Mouse (Mus musculus): ENCODE data around the gene Arih2.

Gene Arih2

GRCm38 (mm10) chr9:108589229-108589628 lies 60.0 kb downstream of the Arih2 start:
- in situ Hi-C loops (cut with MboI, MseI): no loop called here

DNA sequence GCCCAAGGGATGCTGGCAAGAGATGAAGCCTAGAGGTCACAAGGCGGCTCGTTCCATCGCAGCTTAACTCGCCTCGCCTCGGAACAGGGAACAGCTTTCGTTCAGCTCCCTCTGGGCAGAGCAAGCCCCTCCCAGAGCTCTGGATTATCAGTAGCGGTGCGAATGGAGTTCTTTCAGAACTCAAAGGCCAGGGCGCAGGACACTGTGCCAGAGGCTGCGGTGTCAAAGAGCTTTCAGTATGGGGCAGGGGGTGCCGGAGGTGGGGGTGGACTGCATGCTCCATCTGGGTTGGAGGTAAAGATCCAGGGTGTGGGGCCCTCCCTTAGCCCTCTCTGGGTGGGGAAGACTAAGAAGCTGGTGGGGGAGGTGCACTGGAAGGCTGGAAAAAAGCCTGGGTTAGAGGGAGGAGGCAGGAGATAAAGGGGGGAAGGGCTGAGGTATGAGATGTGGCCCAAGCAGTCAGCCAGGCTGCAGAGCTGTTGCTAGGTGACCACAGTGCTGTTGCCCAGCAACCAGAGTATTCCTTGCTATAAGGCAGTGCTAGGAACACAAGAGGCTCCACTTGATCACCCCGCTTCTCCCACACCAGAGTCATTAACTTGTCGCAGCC lies 61.5 kb downstream of the Arih2 start:
- in situ Hi-C loops (cut with MboI, MseI): no loop called here

GRCm38 (mm10) chr9:108579344-108579690 lies 69.9 kb downstream of the Arih2 start:
- in situ Hi-C loops (cut with MboI, MseI): loop anchor here (5.0 to 10.0 kb wide), 2 partner anchors 335 to 952 kb away; partner anchors contain the start of gene Tmem89 (in 1 of the 2)

- in situ Hi-C loops (cut with MboI, MseI): loop anchor here (5.0 to 10.0 kb wide), 2 partner anchors 336 to 951 kb away; partner anchors contain the start of gene Tmem89 (in 1 of the 2)
Measured at GRCm38 (mm10) chr9:108578545-108579343, 70.4 kb downstream of the Arih2 start, which contains the start of gene Wdr6. Gene Wdr6, minus strand, starts transcription at chr9:108578739.

GRCm38 (mm10) chr9:108577934-108578544 lies 71.1 kb downstream of the Arih2 start:
- in situ Hi-C loops (cut with MboI, MseI): loop anchor here (5.0 to 10.0 kb wide), 2 partner anchors 337 to 951 kb away; partner anchors contain the start of gene Tmem89 (in 1 of the 2)

GRCm38 (mm10) chr9:108577025-108577424 lies 72.2 kb downstream of the Arih2 start:
- in situ Hi-C loops (cut with MboI, MseI): loop anchor here (5.0 to 10.0 kb wide), 2 partner anchors 338 to 950 kb away; partner anchors contain the start of gene Tmem89 (in 1 of the 2)

DNA sequence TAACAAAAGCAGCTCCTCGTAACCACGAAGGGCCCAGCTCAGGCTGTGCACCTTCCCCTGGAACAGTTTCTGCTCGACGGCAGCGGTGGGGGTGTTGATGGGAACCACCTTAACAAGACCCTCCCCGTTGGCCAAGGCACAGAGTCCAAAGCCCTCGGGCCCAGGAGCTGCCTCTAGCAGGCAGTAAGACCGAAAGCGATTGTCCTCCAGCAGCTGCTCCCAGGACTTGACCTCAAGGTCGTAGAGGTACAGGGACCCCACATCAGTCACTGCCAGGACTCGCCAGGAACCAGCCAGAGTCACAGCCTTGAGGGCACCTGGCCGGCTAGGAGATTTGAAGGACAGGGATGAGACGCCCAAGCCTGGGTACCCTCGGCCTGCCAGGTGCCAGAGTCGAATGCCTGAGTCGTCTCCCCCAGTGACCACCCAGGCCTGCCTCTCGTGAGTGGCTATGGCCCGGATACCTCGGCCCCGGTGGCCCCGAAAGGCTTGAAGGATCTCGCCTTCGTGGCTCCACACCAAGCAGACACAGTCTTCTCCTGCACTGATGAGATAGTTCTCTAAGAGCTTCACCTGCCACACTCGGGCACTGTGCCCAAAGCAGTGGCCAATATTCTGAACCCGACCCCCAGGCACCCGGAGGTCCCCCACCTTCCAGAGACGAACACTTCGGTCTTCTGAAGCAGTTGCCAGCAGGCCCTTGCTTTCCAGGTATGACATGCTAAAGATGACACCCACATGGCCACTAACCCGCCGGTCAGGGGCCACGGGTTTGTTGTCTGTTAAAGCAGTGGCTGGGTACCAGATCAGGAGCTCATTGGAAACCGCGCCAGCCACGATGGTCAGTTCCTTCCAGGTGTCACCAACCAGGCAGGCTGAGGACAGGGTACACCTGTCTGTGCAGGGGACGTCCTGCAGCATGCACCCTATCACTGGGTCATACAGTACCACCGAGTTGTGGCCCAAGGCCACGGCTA lies 73.6 kb downstream of the Arih2 start:
- in situ Hi-C loops (cut with MboI, MseI): loop anchor here (5.0 to 10.0 kb wide), 2 partner anchors 339 to 948 kb away; partner anchors contain the start of gene Tmem89 (in 1 of the 2)

DNA sequence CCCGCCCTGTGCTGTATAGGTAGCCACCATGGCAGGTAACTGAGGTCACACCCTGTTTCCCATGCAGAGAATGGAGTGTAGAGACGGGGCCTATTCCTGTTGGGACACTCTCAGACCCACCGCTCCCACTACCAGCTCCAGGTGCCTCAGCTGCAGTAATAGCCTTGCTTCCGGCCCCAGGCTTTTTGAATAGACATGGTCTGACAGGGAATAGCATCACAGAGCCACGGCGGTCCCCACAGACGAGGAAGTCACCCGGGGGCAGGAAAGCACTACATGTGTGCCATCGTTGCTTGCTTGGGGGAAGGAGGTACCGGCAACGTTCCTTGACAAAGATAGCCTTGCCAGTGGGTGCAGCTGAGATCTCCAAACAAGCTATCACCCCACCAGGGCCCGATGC lies 74.3 kb downstream of the Arih2 start:
- in situ Hi-C loops (cut with MboI, MseI): loop anchor here (5.0 to 10.0 kb wide), 2 partner anchors 340 to 948 kb away; partner anchors contain the start of gene Tmem89 (in 1 of the 2)

- in situ Hi-C loops (cut with MboI, MseI): loop anchor here in 1 of 2 experiments (10.0 kb wide), 1 partner anchor 341 kb away; the partner anchor contains the start of gene Tmem89
Measured at GRCm38 (mm10) chr9:108573774-108574690, 75.2 kb downstream of the Arih2 start.

GRCm38 (mm10) chr9:108572321-108572720 lies 76.9 kb downstream of the Arih2 start:
- in situ Hi-C loops (cut with MboI, MseI): loop anchor here in 1 of 2 experiments (10.0 kb wide), 1 partner anchor 342 kb away; the partner anchor contains the start of gene Tmem89

GRCm38 (mm10) chr9:108571401-108571973 lies 77.7 kb downstream of the Arih2 start:
- in situ Hi-C loops (cut with MboI, MseI): loop anchor here in 1 of 2 experiments (10.0 kb wide), 1 partner anchor 343 kb away; the partner anchor contains the start of gene Tmem89

- in situ Hi-C loops (cut with MboI, MseI): loop anchor here in 1 of 2 experiments (10.0 kb wide), 1 partner anchor 344 kb away; the partner anchor contains the start of gene Tmem89
Measured at GRCm38 (mm10) chr9:108570207-108570896, 78.8 kb downstream of the Arih2 start.

DNA sequence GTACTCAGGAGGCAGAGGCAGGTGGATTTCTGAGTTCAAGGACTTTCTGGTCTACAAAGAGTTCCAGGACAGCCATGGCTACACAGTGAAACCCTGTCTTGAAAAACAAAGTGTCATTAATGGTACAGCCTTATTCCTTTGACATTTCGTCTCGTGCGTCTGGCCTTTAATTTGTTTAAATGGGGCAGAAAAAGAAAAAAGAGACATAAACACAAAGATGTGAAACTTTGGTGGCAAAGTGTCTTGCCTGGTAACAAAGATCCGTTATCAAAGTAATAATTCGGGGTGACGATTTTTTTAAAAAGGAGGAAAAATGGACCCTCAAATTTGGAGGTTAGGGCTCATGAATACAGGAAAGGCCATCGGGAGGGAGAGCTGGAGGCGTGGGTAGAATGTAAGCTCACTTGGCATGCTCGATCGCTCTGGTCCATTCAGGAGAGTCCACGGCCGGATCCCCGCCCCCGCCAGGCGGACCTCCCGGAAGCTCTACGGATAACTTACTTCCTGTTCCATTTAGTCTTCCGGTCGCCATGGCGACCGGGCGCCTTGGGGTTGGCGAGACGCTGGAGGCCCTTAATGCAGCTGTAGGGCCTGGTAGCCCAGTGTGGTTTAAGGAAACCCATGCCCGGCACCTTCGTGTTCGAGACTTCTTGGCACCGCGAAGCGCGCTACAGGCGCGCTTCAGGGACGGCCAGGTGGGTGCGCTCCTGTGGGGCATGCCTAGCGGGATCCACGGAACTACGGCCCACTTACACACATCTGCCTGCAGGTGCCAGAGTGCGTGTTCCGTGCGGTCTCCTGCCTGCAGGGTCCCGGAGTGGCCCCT lies 79.6 kb downstream of the Arih2 start, which contains the start of gene Dalrd3:
Dalrd3 (plus strand) TSS at position 506 of the 826 bp plus-strand sequence.
- in situ Hi-C loops (cut with MboI, MseI): loop anchor here in 1 of 2 experiments (10.0 kb wide), 2 partner anchors 345 to 485 kb away; partner anchors contain the start of genes Tmem89 and Trex1

DNA sequence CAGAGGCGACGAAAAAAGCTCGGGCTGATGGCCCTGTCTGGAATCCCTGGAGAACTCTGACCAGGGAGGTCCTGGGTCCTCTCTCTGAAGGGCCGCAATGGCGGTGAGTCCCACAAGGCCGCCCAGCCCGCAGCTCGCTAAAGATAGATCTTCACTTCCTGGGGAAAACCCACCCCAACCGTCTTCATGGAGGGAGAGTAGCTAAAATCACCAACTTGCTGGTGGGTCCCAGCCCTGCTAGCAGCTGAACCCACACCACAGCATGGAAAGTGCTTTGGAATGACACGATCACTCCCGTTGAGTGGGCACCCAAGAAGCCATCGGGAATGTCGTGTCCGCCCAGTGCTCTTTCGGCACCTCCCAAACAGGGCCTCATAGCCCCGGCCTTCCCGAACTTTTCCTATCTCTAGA lies 80.7 kb downstream of the Arih2 start:
- in situ Hi-C loops (cut with MboI, MseI): loop anchor here in 1 of 2 experiments (10.0 kb wide), 1 partner anchor 486 kb away; the partner anchor contains the start of gene Trex1

- in situ Hi-C loops (cut with MboI, MseI): loop anchor here in 1 of 2 experiments (10.0 kb wide), 1 partner anchor 487 kb away; the partner anchor contains the start of gene Trex1
Measured at GRCm38 (mm10) chr9:108567931-108568419, 81.2 kb downstream of the Arih2 start.

Data from T-helper 17 cell (primary cell).